Mouse (Mus musculus) ES-Bruce4 (cell line): ENCODE measurements at regions not wholly inside any gene's neighbourhood (a gene's known extent, or its start where the extent isn't known, plus 50 kb on each side); places are given as distances from the start of the nearest gene placed in this dataset.

Experiments used
- H3K27ac ChIP-seq: 2 replicates; pipeline ENCODE4 v1.5.1; 2012; ENCODE audit warnings: low read length, inconsistent platforms; ENCODE audit not compliant: insufficient read depth
- H3K27me3 ChIP-seq: 2 replicates; pipeline ENCODE4 v1.6.1; 2012; ENCODE audit warnings: mild to moderate bottlenecking, low read length, inconsistent platforms; ENCODE audit not compliant: control insufficient read depth, poor library complexity, insufficient read depth, severe bottlenecking
- H3K36me3 ChIP-seq: 2 replicates; pipeline ENCODE4 v1.6.1; 2012; ENCODE audit warnings: inconsistent platforms, mild to moderate bottlenecking, low read length, moderate library complexity; ENCODE audit not compliant: control insufficient read depth, poor library complexity, insufficient read depth, severe bottlenecking
- H3K4me1 ChIP-seq: one replicate; pipeline ENCODE4 v1.8.1; 2011; ENCODE audit warnings: low read length; ENCODE audit not compliant: control insufficient read depth, insufficient read depth
- H3K4me3 ChIP-seq: 2 replicates; pipeline ENCODE4 v1.5.1; 2011; ENCODE audit warnings: low read depth, mild to moderate bottlenecking, low read length
- H3K9ac ChIP-seq: 2 replicates; pipeline ENCODE4 v1.6.1; 2012; ENCODE audit warnings: low read depth, mild to moderate bottlenecking, inconsistent platforms; ENCODE audit not compliant: poor library complexity, severe bottlenecking
- H3K9me3 ChIP-seq: replicated peaks from 2 replicates; pipeline ENCODE4 v1.6.1; 2012; ENCODE audit warnings: mild to moderate bottlenecking, low read length, inconsistent platforms; ENCODE audit not compliant: control insufficient read depth, poor library complexity, insufficient read depth, severe bottlenecking
- CTCF ChIP-seq: IDR thresholded peaks from one replicate; pipeline ENCODE4 v1.8.1; 2011; ENCODE audit warnings: low read depth, low read length
- EP300 ChIP-seq: IDR thresholded peaks from 2 replicates; pipeline ENCODE4 v1.6.1; 2011; ENCODE audit warnings: low read depth, low read length; ENCODE audit not compliant: insufficient read depth
- POLR2A ChIP-seq: IDR thresholded peaks from one replicate; pipeline ENCODE4 v1.8.1; 2011; ENCODE audit warnings: low read length; ENCODE audit not compliant: insufficient read depth

- TF ChIP-seq POLR2A (no peak), CTCF (no peak), EP300 (no peak)
- H3K4me1 ChIP-seq, result no peaks in the 10 kb centered on the region
- H3K9ac ChIP-seq, result no peak overlapping the region
- no peaks in the 10 kb centered on the region for H3K36me3 ChIP-seq
- no peak overlapping the region for H3K4me3 ChIP-seq
- H3K27ac ChIP-seq, result no peak overlapping the region
- peaks cover 3% of the 10 kb centered on the region; the same call in 1 of the 2 replicates for H3K27me3 ChIP-seq
- H3K9me3 ChIP-seq, result 0 out of 2 replicates have a peak, but pooled peaks cover 3% of the 10 kb centered on the region
Observed at GRCm38 (mm10) chr8:46898697-46899445, 87.8 kb upstream of the Enpp6 start.

GRCm38 (mm10) chr8:46900826-46901225 is 85.9 kb upstream of the Enpp6 start:
- Histone ChIP-seq H3K4me3 (no peak overlapping the region), H3K9me3 (0 out of 2 replicates have a peak, but pooled peaks cover 3% of the 10 kb centered on the region), H3K27me3 (peaks cover 3% of the 10 kb centered on the region; the same call in 1 of the 2 replicates), H3K27ac (no peak overlapping the region), H3K4me1 (no peaks in the 10 kb centered on the region), H3K9ac (no peak overlapping the region), H3K36me3 (no peaks in the 10 kb centered on the region)
- TF ChIP-seq EP300 (no peak), POLR2A (no peak), CTCF (no peak)

GRCm38 (mm10) chr8:46904731-46905130 is 82.0 kb upstream of the Enpp6 start:
- Histone ChIP-seq H3K27ac (no peak overlapping the region), H3K36me3 (no peaks in the 10 kb centered on the region), H3K27me3 (peaks cover 3% of the 10 kb centered on the region; the same call in 1 of the 2 replicates), H3K9me3 (0 out of 2 replicates have a peak, but pooled peaks cover 3% of the 10 kb centered on the region), H3K9ac (no peak overlapping the region), H3K4me1 (no peaks in the 10 kb centered on the region), H3K4me3 (no peak overlapping the region)
- TF ChIP-seq POLR2A (no peak), EP300 (no peak), CTCF (no peak)

- Histone ChIP-seq H3K9me3 (no peaks in the 10 kb centered on the region), H3K27ac (no peak overlapping the region), H3K9ac (no peak overlapping the region), H3K4me3 (no peak overlapping the region), H3K4me1 (no peaks in the 10 kb centered on the region), H3K36me3 (no peaks in the 10 kb centered on the region), H3K27me3 (no peaks in the 10 kb centered on the region)
- no peak for TF ChIP-seq POLR2A
- no peak for TF ChIP-seq CTCF
- TF ChIP-seq EP300, result no peak
Observed at GRCm38 (mm10) chr8:46907390-46907789, 79.3 kb upstream of the Enpp6 start.

GRCm38 (mm10) chr8:46908186-46908585 is 78.5 kb upstream of the Enpp6 start:
- TF ChIP-seq EP300, result no peak
- no peak for TF ChIP-seq POLR2A
- TF ChIP-seq CTCF, result no peak
- H3K27ac ChIP-seq, result no peak overlapping the region
- H3K36me3 ChIP-seq, result no peaks in the 10 kb centered on the region
- H3K9me3 ChIP-seq, result no peaks in the 10 kb centered on the region
- no peaks in the 10 kb centered on the region for H3K27me3 ChIP-seq
- H3K4me1 ChIP-seq, result no peaks in the 10 kb centered on the region
- no peak overlapping the region for H3K4me3 ChIP-seq
- H3K9ac ChIP-seq, result no peak overlapping the region

DNA sequence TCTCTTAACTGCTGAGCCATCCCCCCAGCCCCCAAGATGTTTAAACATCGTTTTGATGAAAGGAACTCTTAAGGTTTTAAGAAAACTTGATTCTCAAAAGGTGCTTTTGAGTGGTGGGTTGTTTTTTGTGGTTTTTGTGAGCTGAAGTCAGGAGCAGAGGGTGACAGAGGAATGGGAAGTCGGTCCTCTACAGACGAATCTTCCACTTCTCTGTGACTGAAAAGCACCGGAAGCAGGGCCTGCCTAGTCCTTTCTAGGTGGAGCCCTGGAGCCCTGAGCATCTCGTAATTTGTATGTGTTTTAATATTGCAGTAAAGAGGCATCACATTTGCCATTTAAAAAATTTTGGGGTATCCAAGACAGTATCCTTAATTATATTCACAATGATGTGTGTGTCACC is 72.7 kb upstream of the Enpp6 start:
- no peak for TF ChIP-seq POLR2A
- no peak for TF ChIP-seq CTCF
- TF ChIP-seq EP300, result no peak
- H3K27ac ChIP-seq, result no peak overlapping the region
- H3K4me3 ChIP-seq, result no peak overlapping the region
- H3K4me1 ChIP-seq, result no peaks in the 10 kb centered on the region
- H3K9ac ChIP-seq, result no peak overlapping the region
- no peaks in the 10 kb centered on the region; the same call in 1 of the 2 replicates for H3K27me3 ChIP-seq
- H3K36me3 ChIP-seq, result no peaks in the 10 kb centered on the region
- H3K9me3 ChIP-seq, result no peaks in the 10 kb centered on the region
